Mouse (Mus musculus) lung, postnatal 0 days (tissue): Measurements from ENCODE around the gene Bhmt. TPM values are rescaled to one million over a fixed set of nuclear protein-coding genes. Genes with fewer than 3 reads are reported as not detected.

Experiments used
- ATAC-seq: fragments of 200-750 bp; cut with Nextera tagmentation; 2 replicates; pipeline ENCODE4 v1.8.0; 2017; ENCODE audit warnings: moderate library complexity
- DNase-seq: peaks from one replicate; pipeline ENCODE4 v3.0.0-alpha.2; 2016; ENCODE audit warnings: low spot score
- H3K27ac ChIP-seq: fragments of 300-500 bp; sonication (generic); 2 replicates; pipeline ENCODE4 v1.5.1; 2014; ENCODE audit warnings: antibody characterized with exemption, mild to moderate bottlenecking, low read length, mixed read lengths
- H3K27me3 ChIP-seq: fragments of 300-500 bp; sonication (generic); replicated peaks from 2 replicates; pipeline ENCODE4 v1.6.1; 2014; ENCODE audit warnings: low read length, mixed read lengths; ENCODE audit not compliant: insufficient read depth
- H3K36me3 ChIP-seq: fragments of 300-500 bp; sonication (generic); 2 replicates; pipeline ENCODE4 v1.6.1; 2014; ENCODE audit warnings: low read length, mixed read lengths; ENCODE audit not compliant: insufficient read depth
- H3K4me1 ChIP-seq: fragments of 300-500 bp; sonication (generic); 2 replicates; pipeline ENCODE4 v1.6.1; 2014; ENCODE audit warnings: antibody characterized with exemption, low read depth, low read length, mixed read lengths; ENCODE audit not compliant: insufficient read depth
- H3K4me2 ChIP-seq: fragments of 300-500 bp; sonication (generic); replicated peaks from 2 replicates; pipeline ENCODE4 v1.6.1; 2014; ENCODE audit warnings: low read depth, mild to moderate bottlenecking, low read length, moderate library complexity, mixed read lengths
- H3K4me3 ChIP-seq: fragments of 300-500 bp; sonication (generic); 2 replicates; pipeline ENCODE4 v1.5.1; 2014; ENCODE audit warnings: low read depth, low read length
- H3K9ac ChIP-seq: fragments of 300-500 bp; sonication (generic); replicated peaks from 2 replicates; pipeline ENCODE4 v1.6.1; 2014; ENCODE audit warnings: low read depth, mild to moderate bottlenecking
- H3K9me3 ChIP-seq: fragments of 300-500 bp; sonication (generic); 2 replicates; pipeline ENCODE4 v1.6.1; 2016; ENCODE audit warnings: low read length, mixed read lengths
- CTCF ChIP-seq: IDR thresholded peaks from 2 replicates; pipeline ENCODE4 v1.5.1; 2016; ENCODE audit warnings: antibody characterized with exemption, mild to moderate bottlenecking
- EP300 ChIP-seq: IDR thresholded peaks from 2 replicates; pipeline ENCODE4 v1.6.1; 2016; ENCODE audit warnings: antibody characterized with exemption, mild to moderate bottlenecking, control low read depth
- WGBS: fragments of 180-500 bp; shearing (Covaris S2); extraction: QIAGEN DNeasy Blood & Tissue Kit; methylation state at CpG from one replicate; pipeline ENCODE4 v1.1.7; 2014; 5-methylcytosine and 5-hydroxymethylcytosine counted together
- polyA plus RNA-seq: library from polyadenylated mRNA; unstranded; fragments of >200 nt; fragmentation: Nextera tagmentation; extraction: Ambion mirVana; gene quantifications from 2 replicates; pipeline ENCODE4 v1.2.1, GENCODE M21; 2015

Bhmt gene
- polyA plus RNA-seq, 1 experiment from 2014 or later, result 0.18 TPM

DNA sequence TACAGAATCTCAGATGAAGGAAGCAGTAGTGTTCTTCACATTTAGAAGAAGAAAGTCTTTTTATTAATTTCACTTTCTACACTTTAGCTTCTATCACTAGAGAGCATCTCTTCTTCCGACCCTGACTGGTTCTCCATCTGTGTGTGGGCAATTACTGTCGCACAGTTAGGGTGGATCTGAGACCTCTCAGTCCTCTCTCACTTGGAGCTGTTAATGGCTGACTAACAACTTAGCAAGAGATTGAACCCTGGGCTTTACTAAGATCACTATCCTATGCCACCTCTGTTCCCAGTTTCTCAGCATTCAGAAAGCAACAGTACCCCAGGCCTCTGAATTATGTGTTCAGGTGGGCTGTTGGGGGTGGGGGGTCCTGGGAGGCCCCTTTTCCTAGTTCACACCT, 35.5 kb upstream of the Bhmt start:
- no peak for DNase-seq
- TF ChIP-seq CTCF (no peak), EP300 (no peak)
- no peaks in the 10 kb centered on the region for H3K9me3 ChIP-seq
- no peaks in the 10 kb centered on the region for H3K4me1 ChIP-seq
- ATAC-seq, result no peak
- 69% methylated on average over 2 of the region's 2 CpGs for WGBS
- no peak overlapping the region for H3K4me2 ChIP-seq
- no peak overlapping the region for H3K4me3 ChIP-seq
- H3K36me3 ChIP-seq, result no peaks in the 10 kb centered on the region
- H3K27ac ChIP-seq, result no peak overlapping the region
- no peak overlapping the region for H3K9ac ChIP-seq
- 0 out of 2 replicates have a peak, but pooled peaks cover 4% of the 10 kb centered on the region for H3K27me3 ChIP-seq

GRCm38 (mm10) chr13:93672371-93672770, 34.6 kb upstream of the Bhmt start:
- ATAC-seq, result no peak

DNA sequence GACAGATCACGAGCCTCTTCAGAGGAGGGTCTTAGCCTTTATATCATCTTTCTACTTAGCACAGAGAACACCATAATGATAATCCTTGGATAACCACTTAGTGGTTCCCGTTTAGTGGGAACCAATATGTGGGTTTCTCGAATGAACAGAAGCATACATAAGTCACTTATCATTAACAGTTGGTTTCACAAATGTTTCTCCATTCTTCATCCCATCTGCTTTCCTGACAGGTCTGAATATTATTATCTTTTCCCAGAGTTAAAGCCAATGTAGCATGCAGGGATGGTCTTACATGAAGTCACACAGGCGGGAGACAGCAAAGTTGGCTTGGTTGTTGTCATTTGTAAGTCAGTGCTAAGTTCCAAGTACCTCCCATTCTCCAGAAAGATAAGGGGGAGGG, 29.8 kb upstream of the Bhmt start:
- no peak for ATAC-seq
- Histone ChIP-seq H3K4me1 (no peaks in the 10 kb centered on the region), H3K4me3 (no peak overlapping the region), H3K36me3 (no peaks in the 10 kb centered on the region), H3K9ac (no peak overlapping the region), H3K27me3 (no peaks in the 10 kb centered on the region), H3K9me3 (no peaks in the 10 kb centered on the region), H3K4me2 (no peak overlapping the region), H3K27ac (no peak overlapping the region)
- TF ChIP-seq EP300, result no peak
- TF ChIP-seq CTCF, result no peak
- no peak for DNase-seq
- 78% methylated on average over 4 of the region's 4 CpGs for WGBS

More at GRCm38 (mm10) chr13:93672371-93672770, 34.6 kb upstream of the Bhmt start:
- H3K4me2 ChIP-seq, result no peak overlapping the region
- H3K4me1 ChIP-seq, result no peaks in the 10 kb centered on the region
- DNase-seq, result no peak
- no peak overlapping the region for H3K27ac ChIP-seq
- no peak for TF ChIP-seq CTCF
- TF ChIP-seq EP300, result no peak
- WGBS, result 69% methylated on average over 4 of the region's 4 CpGs
- H3K27me3 ChIP-seq, result 0 out of 2 replicates have a peak, but pooled peaks cover 4% of the 10 kb centered on the region
- H3K4me3 ChIP-seq, result no peak overlapping the region
- no peaks in the 10 kb centered on the region for H3K36me3 ChIP-seq
- no peaks in the 10 kb centered on the region for H3K9me3 ChIP-seq
- no peak overlapping the region for H3K9ac ChIP-seq

- DNase-seq (no peak), ATAC-seq (no peak)
- Histone ChIP-seq H3K27me3 (no peaks in the 10 kb centered on the region), H3K4me3 (no peak overlapping the region), H3K4me2 (no peak overlapping the region), H3K9me3 (no peaks in the 10 kb centered on the region), H3K4me1 (no peaks in the 10 kb centered on the region), H3K9ac (no peak overlapping the region), H3K27ac (no peak overlapping the region), H3K36me3 (no peaks in the 10 kb centered on the region)
- TF ChIP-seq EP300, result no peak
- no peak for TF ChIP-seq CTCF
- WGBS, result 72% methylated on average over 5 of the region's 5 CpGs
Observed at GRCm38 (mm10) chr13:93657941-93658340, 20.2 kb upstream of the Bhmt start.

GRCm38 (mm10) chr13:93653382-93653781, 15.6 kb upstream of the Bhmt start:
- ATAC-seq (no peak), DNase-seq (no peak)
- Histone ChIP-seq H3K9ac (no peak overlapping the region), H3K9me3 (no peaks in the 10 kb centered on the region), H3K36me3 (no peaks in the 10 kb centered on the region), H3K4me2 (no peak overlapping the region), H3K4me1 (no peaks in the 10 kb centered on the region), H3K4me3 (no peak overlapping the region), H3K27me3 (no peaks in the 10 kb centered on the region), H3K27ac (no peak overlapping the region)
- WGBS, result 73% methylated on average over 6 of the region's 6 CpGs
- no peak for TF ChIP-seq CTCF
- TF ChIP-seq EP300, result no peak

- no peak for ATAC-seq
- 53% methylated on average over 7 of the region's 7 CpGs for WGBS
Observed at GRCm38 (mm10) chr13:93648387-93649130, 10.8 kb upstream of the Bhmt start.

More at GRCm38 (mm10) chr13:93648387-93649130, 10.8 kb upstream of the Bhmt start:
- no peaks in the 10 kb centered on the region for H3K27me3 ChIP-seq
- H3K9me3 ChIP-seq, result no peaks in the 10 kb centered on the region
- no peaks in the 10 kb centered on the region for H3K4me1 ChIP-seq
- no peak overlapping the region for H3K4me2 ChIP-seq
- no peak overlapping the region for H3K4me3 ChIP-seq
- no peak overlapping the region for H3K27ac ChIP-seq
- DNase-seq, result no peak
- H3K36me3 ChIP-seq, result no peaks in the 10 kb centered on the region
- no peak overlapping the region for H3K9ac ChIP-seq
- TF ChIP-seq EP300, result no peak
- no peak for TF ChIP-seq CTCF
